Mouse (Mus musculus): ENCODE data around the gene Csn3.

The Csn3 gene

GRCm38 (mm10) chr5:87925372-87925771 lies at the start of gene Csn3:
Csn3 (plus strand) TSS chr5:87925579.
- no peak for DNase-seq (ENCODE audit: low spot score)

- DNase-seq (ENCODE audit: low spot score): no peak
These were observed 40.6 kb upstream of the Csn3 start, which contains the start of gene Odam for GRCm38 (mm10) chr5:87884729-87885128. Odam (plus strand) TSS chr5:87885029.

- no peak for DNase-seq (ENCODE audit: low spot score)
These were observed 6.2 kb downstream of the Csn3 start for GRCm38 (mm10) chr5:87931603-87932002.

- no peak for DNase-seq (ENCODE audit: low spot score)
These were observed 15.4 kb downstream of the Csn3 start for GRCm38 (mm10) chr5:87940752-87941151.

- DNase-seq (ENCODE audit: low spot score): no peak
These were observed 17.1 kb downstream of the Csn3 start for GRCm38 (mm10) chr5:87942515-87942914.

GRCm38 (mm10) chr5:87951836-87952235 lies 26.5 kb downstream of the Csn3 start:
- DNase-seq (ENCODE audit: low spot score): no peak

GRCm38 (mm10) chr5:87969201-87969600 lies 43.8 kb downstream of the Csn3 start, which contains the start of the genes 2310003L06Rik and Gm28434:
2310003L06Rik (plus strand) TSS chr5:87969459.
Gm28434 (plus strand) TSS chr5:87969517.
- DNase-seq (ENCODE audit: low spot score): no peak

GRCm38 (mm10) chr5:87979139-87979538 lies 53.8 kb downstream of the Csn3 start, which contains the start of gene Cabs1:
Cabs1 (plus strand) TSS chr5:87979439.
- DNase-seq (ENCODE audit: low spot score): no peak
